Mouse (Mus musculus) G1E (cell line): ENCODE results near the gene Eif3c.

Source experiments
- CTCF ChIP-seq: IDR thresholded peaks from 2 replicates; pipeline ENCODE4 v1.5.1; 2012; ENCODE audit warnings: low read depth, low read length, inconsistent platforms, mixed read lengths
- TAL1 ChIP-seq: conservative IDR thresholded peaks from 2 replicates; pipeline ENCODE4 v1.6.1; 2012; ENCODE audit warnings: low read depth, low read length, inconsistent platforms, mixed read lengths

- TF ChIP-seq TAL1 = no peak
- no peak for TF ChIP-seq CTCF
These were observed 19.5 kb upstream of the Eif3c start, which contains the start of gene Cln3 for GRCm38 (mm10) chr7:126585717-126586116.
